Mouse (Mus musculus) layer of hippocampus, adult 9-11 months (tissue): ENCODE data around the gene Tnip2.

Source experiments
- DNase-seq: peaks from one replicate; pipeline ENCODE4 v3.0.0; 2022

Tnip2 gene

DNA sequence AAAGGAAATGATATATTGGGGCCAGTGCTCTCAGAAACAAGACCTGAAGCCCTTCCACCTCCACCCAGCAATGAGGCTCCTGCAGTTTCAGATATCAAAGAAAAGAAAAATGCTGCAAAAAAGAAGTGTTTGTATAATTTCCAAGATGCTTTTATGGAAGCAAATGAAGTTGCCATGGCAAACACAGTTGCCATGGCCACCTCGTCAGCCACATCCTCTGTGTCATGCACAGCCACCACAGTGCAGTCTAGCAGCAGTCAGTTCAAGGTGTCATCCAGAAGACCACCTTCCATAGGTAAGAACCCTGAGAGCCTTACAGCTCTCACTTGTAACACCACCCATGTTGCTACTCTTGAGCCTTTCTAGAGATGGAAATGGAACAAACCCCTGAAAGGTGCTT, 54.8 kb downstream of the Tnip2 start:
- peak; percentile 33 for DNase-seq

GRCm38 (mm10) chr5:34446207-34446606, 67.6 kb downstream of the Tnip2 start:
- no peak for DNase-seq
